Mouse (Mus musculus) forebrain, embryonic 13.5 days (tissue): Measurements from ENCODE around the gene Tango2. TPM values are rescaled to one million over a fixed set of nuclear protein-coding genes. Genes with fewer than 3 reads are reported as not detected.
"Not testable (repeated sequence)": the region's sequence is repeated elsewhere in the genome, so short reads cannot be mapped to it uniquely, and the experiment has no call there.

ENCODE experiments used
- ATAC-seq: fragments of 200-750 bp; cut with Nextera tagmentation; 2 replicates; pipeline ENCODE4 v1.8.0; 2017
- H3K27ac ChIP-seq: fragments of 300-500 bp; sonication (generic); 2 replicates; pipeline ENCODE4 v1.5.1; 2015; ENCODE audit warnings: inconsistent platforms, mild to moderate bottlenecking, moderate library complexity
- H3K27me3 ChIP-seq: fragments of 300-500 bp; sonication (generic); 2 replicates; pipeline ENCODE4 v1.6.1; 2015; ENCODE audit warnings: mild to moderate bottlenecking, inconsistent platforms
- H3K36me3 ChIP-seq: fragments of 300-500 bp; sonication (generic); 2 replicates; pipeline ENCODE4 v1.6.1; 2015; ENCODE audit warnings: mild to moderate bottlenecking, inconsistent platforms; ENCODE audit not compliant: poor library complexity, severe bottlenecking
- H3K4me1 ChIP-seq: fragments of 300-500 bp; sonication (generic); 2 replicates; pipeline ENCODE4 v1.6.1; 2015; ENCODE audit warnings: inconsistent platforms
- H3K4me2 ChIP-seq: fragments of 300-500 bp; sonication (generic); 2 replicates; pipeline ENCODE4 v1.6.1; 2015; ENCODE audit warnings: inconsistent platforms, mild to moderate bottlenecking, moderate library complexity
- H3K4me3 ChIP-seq: fragments of 300-500 bp; sonication (generic); 2 replicates; pipeline ENCODE4 v1.5.1; 2015; ENCODE audit warnings: mild to moderate bottlenecking, inconsistent platforms
- H3K9ac ChIP-seq: fragments of 300-500 bp; sonication (generic); 2 replicates; pipeline ENCODE4 v1.6.1; 2015; ENCODE audit warnings: mild to moderate bottlenecking, inconsistent platforms
- H3K9me3 ChIP-seq: fragments of 300-500 bp; sonication (generic); replicated peaks from 2 replicates; pipeline ENCODE4 v1.6.1; 2016; ENCODE audit warnings: inconsistent platforms
- WGBS: fragments of 180-500 bp; shearing (Covaris S2); methylation state at CpG from one replicate; pipeline ENCODE4 v1.1.7; 2015; 5-methylcytosine and 5-hydroxymethylcytosine counted together
- polyA plus RNA-seq: library from polyadenylated mRNA; unstranded; fragments of >200 nt; fragmentation: Nextera tagmentation; extraction: Ambion mirVana; gene quantifications from 2 replicates; pipeline ENCODE4 v1.2.1, GENCODE M21; 2015

The Tango2 gene
- polyA plus RNA-seq, 1 experiment from 2014 or later, result 59.2 TPM

DNA sequence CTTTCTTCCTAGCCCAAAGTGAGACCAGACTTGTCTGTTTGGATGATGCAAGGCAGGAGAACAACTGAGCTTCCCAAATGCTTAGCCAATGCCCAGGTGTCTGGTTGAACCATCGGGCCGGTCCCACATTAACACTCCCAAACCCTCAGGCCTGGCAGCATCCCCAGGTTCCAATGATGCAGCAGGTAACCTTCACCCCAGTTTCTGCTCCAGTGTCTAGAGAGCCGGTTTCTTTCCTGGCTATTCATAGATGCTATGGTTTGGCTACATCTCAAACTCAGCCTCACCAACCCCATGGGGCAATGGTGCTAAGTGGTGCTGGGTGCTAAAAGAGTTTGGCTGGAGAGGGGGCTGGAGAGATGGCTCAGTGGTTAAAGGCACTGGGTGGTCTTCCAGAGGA is 11.9 kb downstream of the Tango2 start:
- WGBS, result 92% methylated on average over 3 of the region's 3 CpGs

DNA sequence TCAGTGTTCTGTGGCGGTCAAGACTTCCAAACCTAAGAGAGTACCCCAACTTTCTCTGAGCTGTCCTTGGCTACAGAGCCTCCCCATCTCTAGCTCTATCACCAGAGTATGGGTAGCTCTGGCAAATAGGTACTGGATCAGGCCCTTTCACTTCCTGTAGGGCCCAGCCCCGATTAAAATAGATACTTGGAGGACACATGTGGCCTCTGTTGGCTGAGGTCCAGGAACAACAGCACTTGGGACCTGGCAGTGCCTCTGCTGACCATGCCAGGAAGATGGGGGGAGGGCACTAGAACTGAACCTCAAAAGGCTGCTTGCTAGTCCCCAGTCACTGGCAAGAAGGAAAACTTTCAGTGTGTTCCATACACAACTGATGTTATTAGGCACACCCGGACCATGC is 13.9 kb downstream of the Tango2 start:
- WGBS, result 88% methylated on average over 3 of the region's 3 CpGs
- ATAC-seq, result no peak

More for the DNA sequence above, 11.9 kb downstream of the Tango2 start:
- peaks cover 12% of the 10 kb centered on the region; the same call in 1 of the 2 replicates for H3K4me1 ChIP-seq
- no peak overlapping the region for H3K9ac ChIP-seq
- no peak overlapping the region for H3K27ac ChIP-seq
- peaks cover 17% of the 10 kb centered on the region for H3K36me3 ChIP-seq
- no peak for ATAC-seq
- no peak overlapping the region for H3K4me2 ChIP-seq
- no peaks in the 10 kb centered on the region for H3K27me3 ChIP-seq
- H3K4me3 ChIP-seq, result no peak overlapping the region
- no peaks in the 10 kb centered on the region for H3K9me3 ChIP-seq

DNA sequence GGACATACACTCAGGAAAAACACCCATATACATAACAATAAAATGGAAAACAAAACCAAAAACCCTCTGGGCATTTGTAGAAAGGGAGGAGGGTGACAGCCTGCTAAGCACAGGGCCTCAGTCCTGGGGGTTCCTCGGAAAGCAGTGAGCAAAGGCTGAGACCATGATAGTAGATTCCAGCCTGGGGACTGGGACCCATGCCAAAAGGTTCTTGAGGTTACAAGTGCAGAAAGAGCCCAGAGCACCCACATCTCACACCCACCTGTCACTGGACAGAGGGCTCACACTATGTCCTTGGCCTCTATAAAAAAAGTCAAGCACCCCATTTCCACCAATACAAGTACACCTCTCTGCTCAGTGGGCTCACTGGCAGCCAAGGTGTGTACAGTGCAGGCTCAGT is 19.4 kb downstream of the Tango2 start:
- Histone ChIP-seq H3K9ac (no peak overlapping the region), H3K36me3 (peaks cover 15% of the 10 kb centered on the region), H3K27me3 (no peaks in the 10 kb centered on the region), H3K4me2 (no peak overlapping the region), H3K4me1 (no peaks in the 10 kb centered on the region), H3K4me3 (no peak overlapping the region), H3K9me3 (no peaks in the 10 kb centered on the region), H3K27ac (no peak overlapping the region)
- WGBS, result 61% methylated on average over 1 of the region's 1 CpGs
- ATAC-seq, result no peak

More for the DNA sequence above, 13.9 kb downstream of the Tango2 start:
- no peak overlapping the region for H3K9ac ChIP-seq
- no peak overlapping the region for H3K4me3 ChIP-seq
- H3K4me2 ChIP-seq, result no peak overlapping the region
- H3K27ac ChIP-seq, result no peak overlapping the region
- no peaks in the 10 kb centered on the region for H3K27me3 ChIP-seq
- H3K4me1 ChIP-seq, result no peaks in the 10 kb centered on the region
- H3K9me3 ChIP-seq, result no peaks in the 10 kb centered on the region
- H3K36me3 ChIP-seq, result peaks cover 17% of the 10 kb centered on the region

DNA sequence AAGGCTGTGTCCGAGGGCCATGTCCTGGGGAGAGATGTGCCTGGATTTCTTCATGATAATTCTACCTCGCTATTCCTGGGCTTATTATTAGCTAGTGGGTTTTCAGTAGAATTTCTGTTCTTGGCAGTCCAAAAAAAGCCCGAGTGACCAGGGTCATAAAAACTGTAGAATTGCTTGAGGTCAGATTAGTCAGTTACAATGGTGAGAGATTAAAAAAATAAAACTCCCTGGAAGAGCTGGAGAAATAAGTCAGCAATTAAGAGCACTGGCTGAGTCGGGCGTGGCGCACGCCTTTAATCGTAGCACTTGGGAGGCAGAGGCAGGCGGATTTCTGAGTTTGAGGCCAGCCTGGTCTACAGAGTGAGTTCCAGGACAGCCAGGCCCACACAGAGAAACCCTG is 20.0 kb downstream of the Tango2 start:
- Histone ChIP-seq H3K4me3 (no peak overlapping the region), H3K27ac (no peak overlapping the region), H3K27me3 (no peaks in the 10 kb centered on the region), H3K9ac (no peak overlapping the region), H3K9me3 (no peaks in the 10 kb centered on the region), H3K4me1 (no peaks in the 10 kb centered on the region), H3K4me2 (no peak overlapping the region), H3K36me3 (peaks cover 20% of the 10 kb centered on the region)
- no peak for ATAC-seq
- WGBS, result 93% methylated on average over 9 of the region's 9 CpGs

DNA sequence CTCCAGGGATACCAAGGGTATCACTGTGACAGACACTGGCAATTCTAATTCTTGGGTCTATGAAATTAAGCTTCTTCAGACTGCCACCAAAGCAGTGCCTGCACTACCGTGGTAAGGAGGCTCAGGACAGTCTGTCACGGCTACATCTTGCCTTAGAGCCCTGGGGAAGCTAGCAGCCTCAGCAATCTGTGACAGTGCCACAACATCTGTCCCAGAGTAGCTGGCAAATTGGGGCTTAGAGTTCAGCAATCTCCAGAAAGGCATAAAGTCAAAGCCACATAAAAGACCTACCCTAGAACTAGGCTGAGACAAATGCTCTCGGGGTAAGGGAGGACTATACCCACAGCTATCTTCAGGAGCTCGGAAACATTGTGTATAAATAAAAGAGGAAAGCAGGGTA is 22.2 kb downstream of the Tango2 start:
- ATAC-seq, result no peak
- no peak overlapping the region for H3K27ac ChIP-seq
- no peaks in the 10 kb centered on the region for H3K4me1 ChIP-seq
- peaks cover 31% of the 10 kb centered on the region for H3K36me3 ChIP-seq
- no peaks in the 10 kb centered on the region for H3K27me3 ChIP-seq
- H3K4me3 ChIP-seq, result no peak overlapping the region
- H3K9me3 ChIP-seq, result no peaks in the 10 kb centered on the region
- H3K9ac ChIP-seq, result no peak overlapping the region
- 79% methylated on average over 4 of the region's 4 CpGs for WGBS
- H3K4me2 ChIP-seq, result no peak overlapping the region

DNA sequence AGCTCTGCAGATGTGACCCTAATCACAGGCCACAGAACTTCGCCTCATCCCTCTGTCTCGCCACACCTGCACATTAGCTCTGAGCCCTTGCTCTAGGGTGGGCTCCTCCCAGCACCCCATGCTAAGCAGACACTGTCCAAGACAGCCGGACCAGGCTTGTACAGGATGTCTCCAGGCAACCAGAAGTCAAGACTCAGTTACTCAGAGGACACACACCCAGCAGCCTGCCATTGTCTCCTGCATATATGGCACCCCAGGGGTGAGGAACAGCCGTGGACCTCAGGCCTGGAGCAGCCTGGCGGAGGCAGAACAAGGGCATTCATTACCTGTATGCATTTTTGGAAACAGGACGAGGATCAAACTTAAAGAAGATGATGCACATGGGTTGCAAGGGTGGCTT is 23.9 kb downstream of the Tango2 start:
- no peaks in the 10 kb centered on the region for H3K27me3 ChIP-seq
- H3K9ac ChIP-seq, result no peak overlapping the region
- no peaks in the 10 kb centered on the region for H3K4me1 ChIP-seq
- no peaks in the 10 kb centered on the region for H3K9me3 ChIP-seq
- 89% methylated on average over 6 of the region's 6 CpGs for WGBS
- no peak overlapping the region for H3K4me2 ChIP-seq
- no peak for ATAC-seq
- no peak overlapping the region for H3K27ac ChIP-seq
- peaks cover 31% of the 10 kb centered on the region for H3K36me3 ChIP-seq
- no peak overlapping the region for H3K4me3 ChIP-seq

DNA sequence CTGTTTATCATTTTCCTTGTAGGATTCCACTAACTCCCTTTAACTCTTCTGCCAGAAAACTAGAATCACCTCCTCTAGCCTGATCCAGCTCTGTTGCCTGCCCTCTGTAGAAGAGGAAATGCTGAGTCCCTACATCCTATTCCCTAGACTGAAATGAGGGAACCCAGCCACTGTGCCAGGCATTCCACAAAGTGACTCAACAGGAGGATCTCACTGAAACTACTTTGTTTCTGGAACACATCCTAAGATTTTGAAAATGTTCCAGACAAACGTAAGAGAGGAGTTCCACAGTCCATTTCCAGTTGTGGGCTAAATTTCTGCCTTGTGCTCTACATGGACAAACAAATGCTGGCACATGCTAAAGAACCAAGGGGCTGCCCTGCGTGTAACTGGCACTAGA is 24.4 kb downstream of the Tango2 start:
- Histone ChIP-seq H3K27ac (no peak overlapping the region), H3K4me2 (no peak overlapping the region), H3K9ac (no peak overlapping the region), H3K27me3 (no peaks in the 10 kb centered on the region), H3K9me3 (no peaks in the 10 kb centered on the region), H3K4me1 (no peaks in the 10 kb centered on the region), H3K36me3 (peaks cover 31% of the 10 kb centered on the region), H3K4me3 (no peak overlapping the region)
- ATAC-seq, result no peak
- 84% methylated on average over 2 of the region's 2 CpGs for WGBS

DNA sequence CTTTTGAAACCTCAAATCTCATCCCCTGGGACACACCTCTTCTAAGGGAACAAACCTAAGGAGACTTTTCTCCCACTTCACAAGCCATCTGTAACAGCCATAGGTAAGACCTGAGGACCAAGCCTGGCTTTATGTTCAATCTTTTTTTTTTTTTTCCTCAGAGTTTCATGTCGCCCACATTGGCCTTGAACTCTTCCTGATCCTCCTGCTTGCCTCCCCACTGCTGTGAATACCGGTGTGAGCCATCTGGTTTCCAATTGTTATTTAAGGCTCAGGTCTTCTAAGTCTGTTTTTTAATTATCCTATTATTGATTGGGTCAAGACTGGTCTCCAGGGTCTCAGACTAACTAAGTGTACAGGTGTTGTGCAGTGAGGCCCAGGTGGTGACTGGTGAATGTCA is 26.5 kb downstream of the Tango2 start:
- Histone ChIP-seq H3K4me3 (no peak overlapping the region), H3K4me2 (no peak overlapping the region), H3K9ac (no peak overlapping the region), H3K9me3 (no peaks in the 10 kb centered on the region), H3K36me3 (peaks cover 31% of the 10 kb centered on the region), H3K27ac (no peak overlapping the region), H3K27me3 (no peaks in the 10 kb centered on the region), H3K4me1 (no peaks in the 10 kb centered on the region)
- WGBS, result 79% methylated on average over 2 of the region's 2 CpGs
- no peak for ATAC-seq

DNA sequence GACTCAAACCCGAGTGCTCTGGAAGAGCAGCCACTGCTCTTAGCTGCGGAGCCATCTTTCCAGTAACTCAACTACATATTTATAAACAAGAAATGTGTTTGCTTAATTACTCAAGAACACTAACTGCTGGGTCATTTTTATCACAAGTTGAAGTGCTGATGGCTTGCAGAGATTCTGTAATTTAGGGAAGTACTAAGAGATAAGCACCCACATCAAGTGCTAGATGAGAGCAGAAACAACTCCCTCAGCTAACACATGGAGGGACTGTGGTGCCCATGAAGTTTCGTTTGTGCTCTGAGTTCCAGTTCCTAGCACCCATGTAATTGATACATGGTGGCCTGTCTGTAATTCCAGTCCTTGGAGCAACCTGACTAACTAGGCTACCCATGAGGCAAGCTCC is 28.9 kb downstream of the Tango2 start:
- ATAC-seq, result no peak
- Histone ChIP-seq H3K9me3 (no peaks in the 10 kb centered on the region), H3K4me1 (no peaks in the 10 kb centered on the region), H3K27me3 (no peaks in the 10 kb centered on the region), H3K36me3 (peaks cover 29% of the 10 kb centered on the region), H3K27ac (no peak overlapping the region), H3K4me2 (no peak overlapping the region), H3K4me3 (no peak overlapping the region), H3K9ac (no peak overlapping the region)
- 85% methylated on average over 3 of the region's 3 CpGs for WGBS

DNA sequence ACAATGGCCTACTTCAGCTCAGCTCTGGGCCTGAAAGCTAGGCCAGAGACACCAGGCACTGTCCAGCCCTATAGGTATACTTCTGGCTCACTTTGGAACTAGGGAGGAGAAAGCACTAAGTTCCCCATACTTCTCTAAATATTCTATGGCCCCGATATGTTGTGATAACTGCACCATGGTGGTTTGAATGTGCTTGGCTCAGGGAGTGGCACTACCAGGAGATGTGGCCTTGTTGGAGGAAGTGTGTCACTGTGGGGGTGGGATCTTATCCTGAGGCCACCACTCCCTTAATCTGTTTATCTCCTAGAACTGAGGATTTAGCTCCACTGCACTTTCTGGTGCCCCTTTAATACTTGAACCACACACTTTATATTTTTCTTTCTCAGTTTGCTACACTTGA is 39.7 kb downstream of the Tango2 start:
- Histone ChIP-seq H3K27me3 (no peaks in the 10 kb centered on the region), H3K4me2 (no peak overlapping the region), H3K4me1 (no peaks in the 10 kb centered on the region), H3K27ac (no peak overlapping the region), H3K9me3 (no peaks in the 10 kb centered on the region), H3K4me3 (no peak overlapping the region), H3K36me3 (peaks cover 46% of the 10 kb centered on the region), H3K9ac (no peak overlapping the region)
- 94% methylated on average over 1 of the region's 1 CpGs for WGBS
- ATAC-seq, result no peak

DNA sequence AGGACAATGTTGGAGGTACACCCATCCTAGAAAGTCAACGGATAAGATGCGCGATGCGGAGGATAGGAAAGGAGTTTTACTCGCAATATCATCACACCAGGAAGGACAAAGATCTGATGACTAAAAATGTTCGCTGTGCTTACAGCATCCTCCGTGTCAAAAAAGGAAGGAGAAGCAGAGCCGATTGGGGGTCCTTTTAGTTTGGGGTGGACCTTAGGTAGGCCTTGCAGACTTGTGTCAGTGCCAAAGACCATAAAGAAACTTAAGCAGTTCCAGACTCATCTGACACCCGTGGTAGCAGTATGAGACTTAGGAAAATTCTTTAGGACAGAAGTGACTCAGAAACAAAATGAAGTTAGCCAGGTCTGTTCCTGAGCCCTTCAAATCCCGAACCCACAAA is 58.3 kb downstream of the Tango2 start:
- peak overlapping the region; percentile 94 for H3K4me3 ChIP-seq
- 3% methylated on average over 10 of the region's 10 CpGs for WGBS
- peaks cover 31% of the 10 kb centered on the region for H3K4me1 ChIP-seq
- peak overlapping the region; percentile 97 for H3K9ac ChIP-seq
- not testable (repeated sequence) for H3K9me3 ChIP-seq, ATAC-seq, H3K27me3 ChIP-seq
- 0 out of 2 replicates have a peak overlapping the region, but pooled peaks have one; percentile 75 for H3K27ac ChIP-seq
- H3K4me2 ChIP-seq, result peak overlapping the region; percentile 91
- H3K36me3 ChIP-seq, result peaks cover 20% of the 10 kb centered on the region

DNA sequence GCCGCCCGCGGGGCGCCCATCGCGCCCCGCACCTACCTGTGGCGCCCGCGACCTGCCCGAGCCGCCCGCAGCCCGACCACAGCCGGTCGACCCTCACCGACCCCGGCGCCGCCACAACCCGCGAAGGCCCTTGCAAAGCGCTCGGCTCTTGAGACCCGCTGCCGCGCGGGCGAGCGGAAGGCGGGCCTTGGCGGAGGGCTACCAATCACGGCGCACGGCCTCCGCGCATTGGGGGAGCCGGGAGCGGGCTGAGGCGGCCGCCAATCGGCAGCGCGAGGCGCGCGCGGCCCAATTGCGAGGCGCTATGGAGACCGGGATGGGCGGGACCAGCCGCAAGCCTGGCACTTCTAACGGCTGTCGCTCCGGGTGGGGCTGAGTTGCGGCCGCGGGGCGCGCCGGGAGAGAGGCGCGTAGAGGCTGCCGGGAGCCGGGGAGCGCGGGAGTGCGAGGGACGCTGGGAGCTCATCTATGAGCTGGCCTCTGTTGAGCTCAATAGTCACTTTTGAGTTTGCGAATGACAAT is 58.8 kb downstream of the Tango2 start, which contains the start of gene Dgcr8:
Dgcr8 (minus strand) TSS at position 180 of the 522 bp plus-strand sequence.
- peak within 1 kb of the TSS; percentile 94 for H3K4me3 ChIP-seq
- H3K4me2 ChIP-seq, result peak within 1 kb of the TSS; percentile 91
- H3K9me3 ChIP-seq, result no peaks in the 10 kb centered on the region
- H3K36me3 ChIP-seq, result peaks cover 24% of the 10 kb centered on the region
- H3K9ac ChIP-seq, result peak within 1 kb of the TSS; percentile 97
- ATAC-seq, result peak; percentile 100
- H3K27ac ChIP-seq, result peak within 1 kb of the TSS; percentile 75
- H3K27me3 ChIP-seq, result no peaks in the 10 kb centered on the region
- WGBS, result under 1% methylated on average over 71 of the region's 71 CpGs
- peaks cover 31% of the 10 kb centered on the region for H3K4me1 ChIP-seq

DNA sequence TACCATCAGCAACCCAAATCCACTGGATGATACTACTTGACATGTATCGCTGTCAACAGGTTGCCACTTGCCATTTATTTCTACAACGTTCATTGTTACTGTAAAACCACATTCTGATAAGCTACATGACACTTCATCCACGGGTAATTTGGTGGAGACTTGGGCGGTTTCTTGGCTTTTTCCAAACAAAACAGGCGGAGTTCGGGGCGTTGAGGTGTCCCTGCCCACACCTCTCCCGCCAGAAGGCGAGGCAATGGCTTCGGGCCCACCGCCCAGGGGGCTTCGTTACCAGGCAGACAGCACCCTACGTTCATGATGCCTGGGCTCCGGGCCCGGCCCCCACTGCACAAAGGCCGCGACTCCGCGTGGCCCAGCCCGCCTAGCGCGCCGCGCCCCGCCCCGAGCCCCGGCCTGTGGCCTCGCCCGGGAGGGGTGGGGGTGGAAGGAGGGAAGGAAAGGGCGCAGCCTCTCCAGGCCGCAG is 59.3 kb downstream of the Tango2 start:
- ATAC-seq, result peak; percentile 82
- Histone ChIP-seq H3K27me3 (no peaks in the 10 kb centered on the region), H3K36me3 (peaks cover 29% of the 10 kb centered on the region), H3K27ac (peak overlapping the region; percentile 75), H3K4me1 (peaks cover 31% of the 10 kb centered on the region), H3K9ac (peak overlapping the region; percentile 97), H3K4me3 (peak overlapping the region; percentile 94), H3K9me3 (no peaks in the 10 kb centered on the region), H3K4me2 (peak overlapping the region; percentile 91)
- WGBS, result 1% methylated on average over 22 of the region's 31 CpGs
